Mouse (Mus musculus) olfactory bulb, adult 2 months (tissue): ENCODE measurements around the gene Ercc8.

Source experiments
- CTCF ChIP-seq: fragments of 200-500 bp; IDR thresholded peaks from 2 replicates; pipeline ENCODE4 v1.5.1; 2012; ENCODE audit warnings: low read depth, mild to moderate bottlenecking, low read length, moderate library complexity; ENCODE audit not compliant: insufficient read depth
- POLR2A ChIP-seq: fragments of 200-500 bp; IDR thresholded peaks from 2 replicates; pipeline ENCODE4 v1.6.1; 2012; ENCODE audit warnings: mild to moderate bottlenecking, low read depth, low read length, moderate library complexity; ENCODE audit not compliant: insufficient read depth

DNA sequence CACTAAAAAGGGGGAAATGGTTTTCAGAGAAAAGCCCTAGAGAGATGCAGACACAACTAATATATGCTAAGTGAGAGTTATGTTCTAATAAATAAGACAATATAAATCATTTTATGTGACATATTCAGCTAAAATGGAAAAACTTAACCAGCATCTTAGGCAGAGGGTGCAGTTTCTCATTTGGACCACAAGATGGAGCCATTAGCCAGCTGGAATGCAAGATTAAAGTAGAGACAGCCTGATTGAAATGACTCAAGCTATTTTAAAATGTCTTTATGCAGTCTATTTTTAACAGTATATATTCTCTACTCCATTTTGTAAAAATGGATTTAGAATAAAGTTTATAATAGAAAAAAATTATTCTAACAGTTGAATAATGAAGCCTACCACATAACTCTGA is 6.7 kb upstream of the Ercc8 start:
- no peak for TF ChIP-seq POLR2A
- no peak for TF ChIP-seq CTCF
